Mouse (Mus musculus) embryonic fibroblast, embryonic 13.5 days (primary cell): ENCODE results near the gene Cnbd2.

ENCODE experiments used
- CTCF ChIP-seq: IDR thresholded peaks from 2 replicates; pipeline ENCODE4 v1.5.1; 2011; ENCODE audit warnings: mild to moderate bottlenecking, control low read depth, low read length, moderate library complexity, borderline replicate concordance; ENCODE audit not compliant: insufficient read depth
- POLR2A ChIP-seq: IDR thresholded peaks from 2 replicates; pipeline ENCODE4 v1.6.1; 2011; ENCODE audit warnings: low read depth, mild to moderate bottlenecking, control low read depth, low read length, moderate library complexity

GRCm38 (mm10) chr2:156351243-156351642 is 39.1 kb downstream of the Cnbd2 start:
- no peak for TF ChIP-seq CTCF
- TF ChIP-seq POLR2A = no peak
